Mouse (Mus musculus) induced T-regulatory cell, adult 2 months (primary cell): Measurements from ENCODE around the gene Smad5.

Experiments used
- DNase-seq: peaks from one replicate; pipeline ENCODE4 v3.0.0-alpha.2; 2012; ENCODE audit warnings: low read depth

Smad5 gene

DNA sequence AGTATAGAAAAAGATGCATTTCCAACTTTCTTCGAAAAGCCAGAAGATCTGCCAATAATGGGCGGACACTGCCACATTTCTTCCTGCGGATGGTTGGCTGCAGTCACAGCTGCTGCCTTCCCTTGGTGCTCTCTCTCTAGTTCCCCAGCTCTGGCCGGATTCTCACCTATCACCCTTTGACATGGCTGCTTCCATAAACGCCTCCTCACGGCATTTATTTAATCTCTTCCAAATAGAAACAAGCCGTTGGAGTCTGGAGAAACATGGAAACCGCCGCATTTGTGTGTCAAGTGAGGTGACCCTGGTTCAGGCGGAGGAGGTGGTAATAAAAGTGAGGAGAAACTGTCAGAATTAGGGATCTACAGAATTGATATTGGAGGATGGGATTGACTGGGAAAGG lies 886 bp upstream of the Smad5 start:
- no peak for DNase-seq

DNA sequence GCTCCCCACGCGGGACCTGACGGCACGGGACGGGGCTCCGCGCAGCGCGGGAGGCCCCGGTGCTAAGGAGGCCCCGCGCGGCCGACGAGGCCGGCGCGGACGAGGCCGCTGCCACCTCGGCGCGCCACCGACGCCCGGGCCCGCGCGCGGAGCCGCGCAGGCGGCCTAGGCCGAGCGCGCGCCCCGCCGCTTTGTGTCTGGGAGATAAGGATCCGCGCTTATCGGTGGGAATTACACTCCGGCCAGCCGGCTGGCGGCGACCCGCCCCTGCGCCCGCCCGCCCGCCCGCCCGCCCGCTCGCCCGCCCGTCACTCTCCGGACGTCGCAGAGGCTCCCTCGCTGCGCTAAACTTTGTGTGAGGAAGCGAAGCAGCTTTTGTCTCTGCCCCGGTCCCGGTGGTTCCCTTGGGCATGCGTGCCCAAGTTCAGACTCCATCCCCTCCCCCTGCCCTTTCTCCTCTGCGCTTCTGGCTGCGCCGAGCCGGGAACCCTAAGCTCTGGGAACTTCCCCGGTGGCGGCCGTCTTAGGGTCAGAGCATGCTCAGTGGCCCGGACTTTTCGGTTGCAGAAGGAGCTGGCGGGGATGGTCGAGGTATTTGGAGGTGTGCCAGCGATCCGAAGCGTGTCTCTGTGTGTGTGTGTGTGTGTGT lies 536 bp downstream of the Smad5 start:
- no peak for DNase-seq

DNA sequence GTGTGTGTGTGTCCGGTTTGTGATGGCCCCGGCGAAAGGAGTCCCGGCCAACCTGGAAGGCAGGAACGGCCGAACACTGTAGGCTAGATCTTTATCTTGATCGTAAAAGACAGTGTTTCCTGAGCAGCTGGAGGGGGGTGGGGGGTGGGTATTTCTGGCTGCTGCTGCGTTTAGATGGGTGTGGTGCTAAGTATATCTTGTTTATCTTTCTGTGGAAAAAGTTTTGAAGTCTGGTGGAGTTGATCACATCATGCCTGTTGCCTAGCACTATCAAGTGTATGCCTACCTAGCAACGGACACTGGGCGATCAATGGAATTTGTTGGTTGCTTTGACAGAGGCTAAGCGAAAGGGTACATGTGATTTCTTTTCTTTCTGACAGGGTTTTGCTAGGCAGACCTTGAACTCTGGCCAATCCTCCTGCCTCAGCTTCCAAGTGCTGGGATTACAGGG lies 1.1 kb downstream of the Smad5 start:
- peak; percentile 83 for DNase-seq

DNA sequence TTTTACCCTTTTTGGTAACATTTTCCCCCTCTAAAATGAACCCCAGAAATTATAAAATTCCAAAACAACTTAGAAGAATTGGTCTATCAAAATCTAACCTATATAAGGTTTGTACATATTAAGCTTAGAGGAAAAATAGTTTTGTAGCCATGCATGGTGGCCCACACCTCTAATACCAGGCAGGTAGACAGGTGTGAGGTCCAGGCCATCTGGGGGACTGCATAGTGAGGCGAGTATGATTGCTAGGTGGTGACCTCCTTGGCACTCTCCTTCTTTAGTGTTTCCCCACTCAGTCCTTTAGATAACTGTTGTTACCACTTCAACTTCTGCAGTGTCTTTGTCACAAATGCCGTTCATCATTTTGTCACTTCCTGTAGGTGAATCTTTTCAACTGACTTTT lies 1.8 kb downstream of the Smad5 start:
- peak; percentile 29 for DNase-seq

DNA sequence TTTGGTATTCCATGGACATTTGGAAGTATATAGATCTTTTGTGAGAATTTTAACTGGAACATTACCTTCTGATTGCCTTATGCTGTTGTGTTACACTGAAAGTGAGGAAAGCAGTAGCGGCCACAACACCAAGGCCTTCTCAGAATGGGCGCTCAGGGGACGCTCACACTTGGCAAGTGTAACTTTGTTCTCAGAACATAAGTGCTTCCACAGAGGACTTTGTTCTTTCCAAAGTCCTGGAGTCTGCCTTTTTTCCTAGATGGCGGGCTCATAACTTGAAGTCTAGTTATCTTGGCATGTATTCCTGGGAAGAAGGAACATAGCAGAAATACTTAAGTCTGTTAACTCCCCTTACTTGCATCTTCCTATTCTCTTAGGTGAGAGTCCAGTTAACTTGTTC lies 4.3 kb downstream of the Smad5 start:
- DNase-seq, result no peak

DNA sequence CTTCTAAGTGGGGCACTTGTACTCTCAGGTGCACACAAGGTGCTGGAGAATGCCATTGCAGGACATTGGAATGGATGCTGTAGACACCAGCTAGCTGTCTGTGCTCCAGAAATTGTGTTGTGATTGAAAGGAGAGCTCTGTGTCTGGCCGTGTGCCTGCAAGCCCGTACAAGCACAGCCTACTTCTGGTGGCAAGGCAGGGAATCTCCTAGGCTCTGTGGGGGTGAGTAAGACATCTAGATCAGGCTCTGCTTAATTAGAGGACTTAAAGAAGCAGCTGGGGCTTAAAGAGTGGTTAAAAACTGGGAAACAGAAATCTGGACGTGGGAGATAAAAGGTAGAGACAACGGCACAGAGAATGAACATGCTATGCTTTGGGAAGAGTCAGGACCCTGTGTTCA lies 4.8 kb downstream of the Smad5 start:
- DNase-seq, result no peak

DNA sequence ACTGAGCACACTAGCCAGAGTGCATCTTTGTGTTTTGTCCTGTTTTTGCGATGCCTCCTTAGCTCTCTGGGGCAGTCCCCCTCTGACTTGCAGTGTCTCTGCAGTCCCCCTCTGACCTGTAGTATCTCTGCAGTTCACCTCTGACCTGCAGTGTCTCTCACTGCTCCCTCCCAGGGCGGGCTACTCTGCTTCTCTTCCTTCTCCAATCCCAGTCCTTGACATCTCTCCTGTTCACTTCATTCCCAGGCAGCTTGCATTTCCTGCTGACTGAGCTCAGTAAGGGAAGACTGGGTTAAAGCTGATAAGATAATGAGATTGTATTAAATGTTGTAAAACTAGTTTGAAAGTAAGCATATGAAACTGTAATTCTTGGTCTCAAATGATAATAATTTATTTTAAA lies 7.8 kb downstream of the Smad5 start:
- no peak for DNase-seq

DNA sequence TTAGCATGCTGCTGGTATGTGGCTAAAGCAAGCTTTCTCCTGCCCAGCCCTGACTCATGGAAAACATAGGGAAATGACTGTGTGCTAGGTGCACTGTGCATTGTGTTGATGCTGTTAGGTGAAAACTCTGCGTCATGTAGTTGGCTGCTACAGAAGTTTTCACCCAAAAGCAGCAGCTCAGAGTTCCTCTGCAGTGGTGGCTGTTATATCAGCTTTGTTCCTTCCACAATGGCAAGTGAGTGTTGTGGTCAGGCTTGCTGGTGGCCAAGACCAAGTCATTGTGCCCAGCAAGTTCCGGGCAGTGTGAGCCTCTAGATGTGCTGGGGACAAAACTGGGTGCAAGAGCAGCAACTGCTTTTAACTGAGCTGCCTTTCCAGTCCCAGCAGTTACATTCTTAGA lies 9.4 kb downstream of the Smad5 start:
- DNase-seq, result no peak

DNA sequence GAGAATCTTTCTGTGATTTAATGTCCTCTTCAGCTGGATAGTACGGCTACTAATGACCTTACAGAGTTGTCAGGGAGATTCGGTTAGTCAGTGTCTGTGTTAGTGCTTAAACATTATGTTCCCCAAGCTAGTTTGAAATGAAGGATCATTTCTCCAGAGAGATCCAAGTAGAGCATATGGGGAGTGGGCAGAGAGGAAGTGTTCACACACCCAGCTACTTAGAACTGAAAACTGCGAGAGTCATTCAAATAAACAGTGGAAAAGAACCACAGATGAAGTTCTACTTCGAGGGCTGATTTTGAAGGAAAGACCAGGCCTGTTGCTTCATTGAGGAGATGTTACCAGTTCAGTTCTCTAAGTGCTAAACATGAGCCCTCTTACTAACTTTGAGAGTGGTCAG lies 23.7 kb downstream of the Smad5 start:
- DNase-seq, result no peak

DNA sequence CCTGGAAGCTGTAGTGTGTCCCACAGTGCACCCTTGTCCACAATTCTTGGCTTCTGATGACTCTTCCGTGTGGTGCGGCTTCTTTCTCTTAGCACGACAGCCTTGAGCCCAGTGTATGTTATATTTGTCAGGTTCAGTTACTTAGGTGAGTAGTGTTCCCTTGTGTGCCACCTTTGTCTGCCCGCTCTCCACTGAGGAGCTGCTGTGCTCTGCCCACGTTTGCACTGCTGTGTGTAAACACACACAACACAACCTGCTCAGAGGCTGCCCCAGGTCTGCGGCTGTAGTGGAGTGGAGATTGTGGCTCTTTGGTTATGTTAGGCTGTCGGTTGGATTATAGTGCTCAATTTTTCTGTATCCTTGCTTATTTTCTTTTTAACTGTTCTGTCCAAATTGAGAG lies 26.2 kb downstream of the Smad5 start:
- DNase-seq, result no peak

DNA sequence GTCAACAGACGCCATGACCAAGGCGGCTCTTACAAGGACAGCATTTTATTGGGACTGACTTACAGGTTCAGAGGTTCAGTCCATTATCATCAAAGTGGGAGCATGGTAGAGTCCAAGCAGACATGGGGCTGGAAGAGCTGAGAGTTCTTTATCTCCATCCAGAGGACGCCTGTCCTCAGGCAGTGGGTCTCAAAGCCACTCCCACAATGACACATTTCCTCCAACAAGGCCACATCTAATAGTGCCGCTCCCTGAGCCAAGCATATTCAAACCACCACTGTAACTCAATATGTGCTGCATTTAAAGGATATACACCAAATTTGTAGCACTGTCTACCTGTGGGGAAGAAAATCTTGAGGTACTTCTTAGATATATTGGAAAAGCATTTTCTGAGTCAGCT lies 31.8 kb downstream of the Smad5 start:
- DNase-seq, result no peak

DNA sequence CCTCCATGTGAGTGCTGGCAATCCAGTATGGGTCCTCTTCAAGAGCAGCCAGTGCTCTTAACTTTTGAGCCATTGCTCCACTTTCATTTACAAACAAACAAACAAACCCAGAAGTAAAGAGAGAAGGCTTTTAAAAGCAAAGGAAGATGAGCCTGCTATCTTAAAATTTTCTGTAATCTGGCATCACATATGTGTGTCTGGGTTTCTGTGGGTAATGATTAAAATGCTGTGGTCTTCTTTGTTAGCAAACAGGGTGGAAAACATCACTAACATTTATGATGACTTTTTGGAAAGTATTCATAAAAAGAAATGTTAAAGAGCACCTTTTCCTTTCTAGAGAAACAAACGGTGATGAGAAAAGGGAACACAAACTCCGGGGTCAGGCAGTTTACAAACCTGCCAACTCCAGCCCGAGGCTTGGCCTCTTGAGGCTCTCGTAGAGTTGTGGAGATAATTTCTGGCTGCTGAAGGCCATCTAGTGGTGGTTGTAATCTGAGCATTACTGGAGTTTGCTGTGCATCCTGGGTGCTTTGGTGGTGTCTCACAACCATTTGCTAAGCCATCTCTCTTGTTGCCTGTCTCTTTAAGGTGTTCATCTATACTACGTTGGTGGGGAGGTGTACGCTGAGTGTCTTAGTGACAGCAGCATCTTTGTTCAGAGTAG lies 32.5 kb downstream of the Smad5 start:
- peak; percentile 29 for DNase-seq

DNA sequence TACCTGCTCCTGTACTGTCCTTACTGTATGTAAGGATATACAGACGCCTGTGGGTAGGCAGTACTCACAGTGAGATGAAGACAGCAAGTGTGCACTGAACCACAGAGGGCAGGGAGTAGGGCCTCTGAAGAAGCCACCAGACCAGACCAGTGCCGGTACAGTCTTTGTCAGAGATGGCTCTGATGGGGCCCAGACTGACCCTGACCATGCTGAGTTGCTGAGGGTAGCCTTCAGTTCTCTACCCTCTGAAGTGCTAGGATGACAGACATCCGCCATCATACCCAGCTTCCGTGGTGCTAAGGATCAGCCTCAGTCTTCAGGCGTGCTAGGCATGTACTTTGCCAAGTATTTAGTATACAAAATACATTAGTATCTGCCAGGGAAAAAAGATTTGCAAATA lies 36.7 kb downstream of the Smad5 start:
- DNase-seq, result no peak

DNA sequence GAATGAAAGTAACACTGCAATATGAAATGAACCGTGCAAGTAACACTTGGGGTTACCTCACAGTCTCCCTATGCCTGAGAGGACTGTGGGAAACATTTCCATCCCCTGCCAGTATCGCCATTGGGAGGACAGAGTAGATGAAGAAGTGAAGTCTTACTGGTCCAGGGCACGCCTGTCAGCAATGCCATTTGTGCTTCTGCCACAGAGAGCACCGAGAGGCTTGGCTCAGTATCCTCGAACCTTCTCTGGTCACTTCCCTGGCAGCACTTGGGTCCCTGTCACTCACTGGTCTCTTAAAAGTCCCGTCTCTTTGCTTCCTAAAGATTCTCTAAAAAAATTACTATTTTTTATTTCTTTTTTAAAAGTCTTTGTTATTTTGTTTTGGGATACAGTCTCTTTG lies 37.7 kb downstream of the Smad5 start:
- no peak for DNase-seq

DNA sequence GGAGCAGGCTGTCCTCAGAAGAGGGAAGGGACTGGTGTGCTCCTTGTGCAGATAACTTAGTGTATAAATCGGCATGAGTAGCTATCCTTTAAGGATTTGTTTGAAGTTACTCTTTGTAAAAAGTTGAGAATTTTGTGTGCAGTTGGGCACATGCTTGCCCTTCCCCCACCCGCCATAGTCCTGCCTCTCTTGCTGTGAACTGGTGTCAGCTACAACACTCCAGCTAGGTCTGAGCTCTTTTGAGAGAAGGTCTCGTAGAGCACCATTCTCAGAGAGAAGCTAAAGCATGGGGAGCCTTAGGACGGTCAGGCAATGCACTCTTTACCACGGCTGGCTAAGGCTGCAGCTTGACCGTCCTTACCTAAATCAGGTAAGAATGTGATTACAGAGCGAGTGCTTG lies 38.9 kb downstream of the Smad5 start:
- DNase-seq, result no peak

DNA sequence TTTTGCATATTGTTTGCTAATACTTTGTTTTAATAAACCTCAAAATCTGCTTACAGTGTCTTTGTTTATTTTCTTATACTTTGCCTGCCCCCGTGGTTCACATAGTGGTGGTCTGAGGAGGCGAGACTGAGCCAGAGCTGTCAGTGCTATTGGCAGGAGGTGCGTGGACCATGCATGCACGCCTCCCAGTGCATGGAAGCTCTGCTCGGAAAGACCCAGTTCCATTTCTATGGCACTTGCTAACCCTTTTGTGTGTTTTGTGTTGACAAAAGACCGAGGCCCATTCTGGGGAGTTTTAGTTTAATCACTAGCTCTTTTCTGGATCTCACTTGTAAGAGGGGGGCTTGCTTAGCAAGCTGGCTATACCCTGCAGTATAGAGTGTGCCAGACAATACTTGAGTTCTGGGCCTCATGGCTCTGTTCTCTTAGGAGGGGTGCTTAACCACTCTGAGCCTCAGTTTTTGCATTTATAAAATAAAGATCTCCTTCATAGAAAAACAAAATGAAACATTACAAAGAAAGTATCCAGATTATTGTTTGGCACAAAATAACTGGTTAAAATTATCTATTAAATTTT lies 39.6 kb downstream of the Smad5 start:
- DNase-seq, result no peak

DNA sequence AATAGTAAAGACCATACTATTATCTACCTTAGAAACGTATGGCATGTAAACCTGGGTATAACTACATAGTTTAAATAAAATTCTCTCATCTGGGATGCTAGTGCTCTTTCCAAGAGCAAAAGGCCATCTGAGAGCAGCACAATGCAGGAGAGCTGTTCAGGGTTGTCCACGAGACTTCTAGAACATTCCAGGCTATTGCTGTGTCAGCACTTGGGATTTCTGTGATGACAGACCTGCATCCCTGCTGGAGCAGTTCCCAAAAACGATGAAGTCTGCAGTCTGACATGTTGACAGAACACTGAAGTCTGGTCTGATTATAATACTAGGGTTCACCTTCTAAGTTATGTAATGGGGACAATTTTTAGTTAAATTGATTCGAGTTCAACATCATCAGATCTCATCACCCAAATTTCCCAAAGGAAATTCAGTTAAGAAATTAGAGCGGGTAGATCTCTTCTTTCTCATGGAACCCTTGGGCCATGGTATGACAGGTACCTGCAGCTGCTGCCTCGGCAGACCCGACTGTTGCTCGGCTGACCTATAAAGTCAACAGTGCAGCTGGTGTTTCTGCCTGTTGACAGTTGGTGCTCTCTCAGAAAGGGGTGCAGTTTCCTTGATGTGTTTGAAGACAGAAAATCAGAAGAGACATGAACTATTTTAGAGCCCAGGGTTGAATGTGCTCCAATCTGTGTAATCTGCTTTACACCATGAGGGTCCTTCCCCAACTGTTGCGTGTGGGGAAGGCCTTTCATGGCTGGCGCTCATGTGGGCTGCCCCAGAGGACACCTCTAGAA lies 44.1 kb downstream of the Smad5 start:
- DNase-seq, result no peak

DNA sequence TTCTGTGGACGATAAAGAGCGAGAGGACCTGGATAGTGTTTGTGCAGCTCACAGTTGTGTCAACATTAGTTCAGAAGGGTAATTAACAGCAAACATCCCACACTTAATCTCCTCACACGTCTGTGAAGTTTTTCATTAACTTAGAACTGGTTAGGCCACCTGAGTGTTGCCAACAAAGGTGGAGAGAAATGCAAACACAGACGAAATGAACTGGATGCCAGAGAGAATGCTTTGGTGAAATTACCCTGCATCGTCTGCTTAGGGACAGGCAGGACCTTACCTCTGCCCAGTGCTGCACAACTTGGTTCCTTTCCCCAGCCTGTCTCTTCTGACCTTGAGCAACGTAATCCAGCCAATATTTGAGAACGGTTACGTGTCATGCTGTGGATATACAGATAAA lies 44.7 kb downstream of the Smad5 start:
- no peak for DNase-seq

DNA sequence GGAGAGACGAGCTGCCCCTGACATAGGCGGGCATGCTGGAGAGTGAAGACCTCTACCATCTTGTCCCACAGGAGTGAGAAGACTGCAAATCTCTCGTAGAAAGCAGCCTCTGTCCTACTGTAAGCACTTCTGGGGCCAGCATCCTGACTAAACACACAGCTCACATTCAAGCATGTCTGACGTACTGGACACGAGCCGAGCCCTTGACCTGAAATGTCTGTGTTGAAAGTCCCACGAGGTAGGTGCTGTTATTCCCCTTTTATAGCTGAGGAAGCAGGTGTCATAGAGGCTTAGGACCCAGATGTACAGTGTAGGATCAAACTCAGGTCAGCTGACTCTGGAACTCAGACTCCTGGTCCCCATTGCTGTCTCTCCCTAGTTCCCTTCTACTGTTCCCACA lies 46.6 kb downstream of the Smad5 start:
- no peak for DNase-seq

DNA sequence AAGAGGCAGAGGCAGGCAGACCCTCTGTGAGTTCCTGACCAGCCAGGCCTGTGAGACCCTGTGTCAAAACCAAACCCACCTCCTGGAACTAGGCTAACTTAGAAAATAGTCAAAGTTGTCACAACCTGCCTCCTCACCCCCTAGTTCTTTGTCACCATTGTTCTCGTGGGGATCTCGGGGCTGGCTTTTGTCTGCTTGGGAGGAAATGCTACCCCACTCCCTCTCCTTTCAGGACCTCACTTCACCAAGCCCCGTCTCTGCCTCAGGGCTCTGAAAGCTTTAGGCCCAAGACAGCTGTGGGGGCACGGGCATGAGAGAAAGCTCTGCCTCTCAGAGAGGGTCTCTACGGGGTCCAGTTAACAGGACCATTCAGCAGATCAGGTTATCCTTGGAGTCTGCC lies 49.0 kb downstream of the Smad5 start:
- no peak for DNase-seq

DNA sequence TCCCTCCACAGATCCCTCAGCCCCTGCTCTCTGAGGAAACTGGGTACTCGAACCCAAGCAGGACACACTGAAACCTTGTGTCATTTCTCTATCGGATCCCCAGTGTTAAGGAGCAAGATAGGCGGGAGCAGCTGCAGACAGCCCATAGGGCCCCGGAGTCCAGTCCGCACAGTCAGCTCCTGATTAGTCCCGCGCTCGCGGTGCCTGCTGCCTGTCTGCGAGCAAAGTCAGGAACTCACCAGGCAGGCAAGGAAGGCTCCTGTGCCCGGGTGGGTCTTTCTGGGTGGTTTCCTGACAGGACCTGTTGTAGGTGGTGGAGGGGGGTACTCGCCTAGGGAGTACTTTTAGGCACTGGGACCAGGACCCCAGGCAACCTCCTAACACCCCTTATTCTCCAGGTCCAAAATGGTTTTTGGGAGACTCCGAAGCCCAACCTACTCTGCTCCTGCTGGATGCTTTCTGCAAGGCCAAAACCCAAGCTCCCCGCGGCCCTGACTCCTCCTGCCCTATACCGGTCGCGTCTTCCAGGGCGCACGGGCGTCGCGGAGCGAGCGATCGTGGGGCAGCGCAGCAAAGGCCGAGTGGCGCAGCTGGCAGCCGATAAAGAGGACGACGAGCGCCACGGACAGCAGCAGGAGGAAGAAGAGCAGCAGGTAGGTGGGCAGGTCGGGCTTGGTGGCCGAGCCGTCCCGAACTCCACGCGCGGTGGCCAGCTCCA lies 49.8 kb downstream of the Smad5 start:
- no peak for DNase-seq

DNA sequence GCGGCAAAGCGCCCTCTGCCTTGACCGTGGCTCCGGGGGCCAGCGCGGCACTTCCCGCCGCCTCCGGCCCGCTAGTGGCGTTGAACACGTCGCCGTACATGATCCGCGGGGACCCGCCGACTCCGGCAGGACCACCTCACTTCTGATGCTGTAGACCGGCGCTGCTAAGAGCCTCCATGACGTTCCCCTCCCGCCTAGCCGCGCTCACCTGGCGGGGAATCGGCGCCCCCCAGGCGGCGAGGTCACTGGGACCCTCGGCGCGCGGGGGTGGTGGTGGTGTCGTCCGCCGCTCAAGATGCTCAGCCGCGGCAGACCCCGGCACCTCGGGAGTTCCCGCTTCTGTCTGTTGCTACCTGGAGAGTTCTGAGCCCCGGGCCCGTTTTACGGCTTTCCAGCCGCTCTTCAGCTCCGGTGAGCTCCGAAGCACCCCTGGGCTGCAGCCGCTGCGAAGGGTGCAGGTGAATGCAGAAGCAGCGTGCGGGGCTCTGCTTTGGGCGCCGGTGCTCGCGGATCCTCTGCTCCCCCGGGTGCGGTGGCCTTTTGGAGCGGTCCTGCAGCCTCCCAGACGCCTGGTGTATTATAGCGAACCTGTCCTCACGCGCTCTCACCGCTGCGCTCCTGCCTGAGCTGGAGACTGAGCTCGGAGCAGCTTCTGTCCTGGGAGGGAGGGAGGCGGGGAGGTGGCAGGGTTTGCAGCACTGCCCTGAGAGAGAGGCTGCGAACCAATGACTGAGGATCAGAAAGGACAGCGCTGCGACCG lies 50.6 kb downstream of the Smad5 start, which contains the start of gene Gm45623:
Gene Gm45623 (minus strand): TSS at position 636 of the 760 bp plus-strand sequence.
- DNase-seq, result no peak
